Mouse (Mus musculus) heart, embryonic 10.5 days (tissue): ENCODE data around the gene Mad1l1. TPM values are rescaled to one million over a fixed set of nuclear protein-coding genes. Genes with fewer than 3 reads are reported as not detected.

Experiments
- DNase-seq: peaks from one replicate; pipeline ENCODE4 v3.0.0-alpha.2; 2017; ENCODE audit warnings: low spot score
- H3K27ac ChIP-seq: fragments of 300-500 bp; sonication (generic); 2 replicates; pipeline ENCODE4 v1.5.1; 2016; ENCODE audit warnings: mild to moderate bottlenecking
- H3K27me3 ChIP-seq: fragments of 300-500 bp; sonication (generic); 2 replicates; pipeline ENCODE4 v1.6.1; 2016; ENCODE audit warnings: mild to moderate bottlenecking; ENCODE audit not compliant: poor library complexity, insufficient read depth, severe bottlenecking
- H3K36me3 ChIP-seq: fragments of 300-500 bp; sonication (generic); 2 replicates; pipeline ENCODE4 v1.6.1; 2016; ENCODE audit warnings: mild to moderate bottlenecking, moderate library complexity
- H3K4me1 ChIP-seq: fragments of 300-500 bp; sonication (generic); 2 replicates; pipeline ENCODE4 v1.6.1; 2016; ENCODE audit warnings: mild to moderate bottlenecking
- H3K4me3 ChIP-seq: fragments of 300-500 bp; sonication (generic); 2 replicates; pipeline ENCODE4 v1.5.1; 2016; ENCODE audit warnings: mild to moderate bottlenecking, moderate library complexity
- H3K9me3 ChIP-seq: fragments of 300-500 bp; sonication (generic); 2 replicates; pipeline ENCODE4 v1.6.1; 2016; ENCODE audit warnings: mild to moderate bottlenecking, moderate library complexity
- WGBS: fragments of 180-500 bp; shearing (Covaris S2); methylation state at CpG from one replicate; pipeline ENCODE4 v1.1.7; 2016; 5-methylcytosine and 5-hydroxymethylcytosine counted together
- polyA plus RNA-seq: library from polyadenylated mRNA; unstranded; fragments of >200 nt; fragmentation: Nextera tagmentation; extraction: Ambion mirVana; gene quantifications from 2 replicates; pipeline ENCODE4 v1.2.1, GENCODE M21; 2016

Gene Mad1l1
- polyA plus RNA-seq, 1 experiment from 2014 or later = 43.5 TPM

GRCm38 (mm10) chr5:140123194-140123593 lies 198.2 kb downstream of the Mad1l1 start:
- H3K9me3 ChIP-seq = no peaks in the 10 kb centered on the region
- no peak for DNase-seq
- WGBS = 42% methylated on average over 5 of the region's 5 CpGs

GRCm38 (mm10) chr5:140121966-140122365 lies 199.4 kb downstream of the Mad1l1 start:
- DNase-seq = no peak
- 94% methylated on average over 3 of the region's 3 CpGs for WGBS
- Histone ChIP-seq H3K4me3 (no peak overlapping the region), H3K27ac (no peak overlapping the region), H3K36me3 (peaks cover 4% of the 10 kb centered on the region; the same call in 1 of the 2 replicates), H3K27me3 (0 out of 2 replicates have a peak, but pooled peaks cover 5% of the 10 kb centered on the region), H3K4me1 (peaks cover 13% of the 10 kb centered on the region), H3K9me3 (no peaks in the 10 kb centered on the region)

More at GRCm38 (mm10) chr5:140123194-140123593, 198.2 kb downstream of the Mad1l1 start:
- H3K36me3 ChIP-seq = peaks cover 9% of the 10 kb centered on the region; the same call in 1 of the 2 replicates
- H3K4me1 ChIP-seq = peaks cover 11% of the 10 kb centered on the region; the same call in 1 of the 2 replicates
- H3K4me3 ChIP-seq = no peak overlapping the region
- no peak overlapping the region for H3K27ac ChIP-seq
- H3K27me3 ChIP-seq = 0 out of 2 replicates have a peak, but pooled peaks cover 5% of the 10 kb centered on the region

GRCm38 (mm10) chr5:140118921-140119320 lies 202.4 kb downstream of the Mad1l1 start:
- Histone ChIP-seq H3K4me1 (peaks cover 38% of the 10 kb centered on the region), H3K27me3 (no peaks in the 10 kb centered on the region), H3K9me3 (no peaks in the 10 kb centered on the region), H3K4me3 (no peak overlapping the region), H3K36me3 (peaks cover 11% of the 10 kb centered on the region; the same call in 1 of the 2 replicates), H3K27ac (no peak overlapping the region)
- DNase-seq = no peak
- 93% methylated on average over 3 of the region's 3 CpGs for WGBS

DNA sequence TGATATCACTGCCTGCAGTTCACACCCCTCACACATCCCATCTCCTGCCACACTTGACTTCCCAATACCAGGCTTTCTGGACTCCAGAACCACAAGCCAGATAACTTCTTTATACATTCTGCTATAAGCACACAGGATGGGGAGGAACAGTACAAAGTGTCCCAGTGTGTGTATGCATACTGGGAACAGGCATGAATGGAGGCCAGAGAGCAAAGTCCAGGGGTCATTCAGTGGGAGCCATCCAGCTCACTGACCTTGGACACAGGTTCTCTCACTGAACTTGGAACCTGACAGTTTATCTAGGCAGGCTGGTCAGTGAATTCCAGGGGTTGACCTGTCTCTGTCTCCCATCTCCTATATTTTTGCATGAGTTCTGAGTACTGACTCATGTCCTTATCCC lies 203.4 kb downstream of the Mad1l1 start:
- no peak for DNase-seq
- Histone ChIP-seq H3K27me3 (no peaks in the 10 kb centered on the region), H3K9me3 (no peaks in the 10 kb centered on the region), H3K27ac (no peak overlapping the region), H3K4me1 (peaks cover 34% of the 10 kb centered on the region), H3K4me3 (no peak overlapping the region), H3K36me3 (peaks cover 8% of the 10 kb centered on the region; the same call in 1 of the 2 replicates)

GRCm38 (mm10) chr5:140115434-140116271 lies 205.7 kb downstream of the Mad1l1 start:
- peaks cover 28% of the 10 kb centered on the region for H3K4me1 ChIP-seq
- peak overlapping the region; percentile 36; the same call in 1 of the 2 replicates for H3K27ac ChIP-seq
- 44% methylated on average over 8 of the region's 8 CpGs for WGBS
- peaks cover 13% of the 10 kb centered on the region; the same call in 1 of the 2 replicates for H3K36me3 ChIP-seq
- peak; percentile 79 for DNase-seq
- H3K27me3 ChIP-seq = no peaks in the 10 kb centered on the region
- H3K9me3 ChIP-seq = no peaks in the 10 kb centered on the region
- no peak overlapping the region for H3K4me3 ChIP-seq

- H3K36me3 ChIP-seq = peaks cover 13% of the 10 kb centered on the region; the same call in 1 of the 2 replicates
- no peak overlapping the region for H3K4me3 ChIP-seq
- H3K9me3 ChIP-seq = no peaks in the 10 kb centered on the region
- no peak overlapping the region for H3K27ac ChIP-seq
- peaks cover 34% of the 10 kb centered on the region for H3K4me1 ChIP-seq
- WGBS = 88% methylated on average over 3 of the region's 3 CpGs
- no peak for DNase-seq
- no peaks in the 10 kb centered on the region for H3K27me3 ChIP-seq
Measured at GRCm38 (mm10) chr5:140114512-140115060, 206.8 kb downstream of the Mad1l1 start.

DNA sequence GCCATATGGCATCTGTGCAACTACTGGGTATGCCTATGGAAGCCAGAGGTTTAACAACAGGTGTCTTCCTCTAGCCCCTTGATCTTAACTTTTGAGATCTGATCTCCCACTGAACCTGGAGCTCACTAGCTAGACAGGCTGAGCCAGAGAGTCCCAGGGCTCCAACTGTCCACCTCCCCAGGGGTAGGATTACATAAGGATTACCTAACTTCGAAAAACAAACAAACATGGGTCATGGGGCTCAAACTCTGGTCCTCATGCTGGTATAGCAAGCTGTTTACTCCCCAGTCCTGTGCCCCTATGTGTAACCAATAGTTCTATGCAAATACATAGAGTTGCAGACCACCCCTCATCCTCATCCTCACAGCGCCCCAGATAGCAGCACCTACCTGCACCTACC lies 208.1 kb downstream of the Mad1l1 start:
- WGBS = 94% methylated on average over 2 of the region's 2 CpGs

DNA sequence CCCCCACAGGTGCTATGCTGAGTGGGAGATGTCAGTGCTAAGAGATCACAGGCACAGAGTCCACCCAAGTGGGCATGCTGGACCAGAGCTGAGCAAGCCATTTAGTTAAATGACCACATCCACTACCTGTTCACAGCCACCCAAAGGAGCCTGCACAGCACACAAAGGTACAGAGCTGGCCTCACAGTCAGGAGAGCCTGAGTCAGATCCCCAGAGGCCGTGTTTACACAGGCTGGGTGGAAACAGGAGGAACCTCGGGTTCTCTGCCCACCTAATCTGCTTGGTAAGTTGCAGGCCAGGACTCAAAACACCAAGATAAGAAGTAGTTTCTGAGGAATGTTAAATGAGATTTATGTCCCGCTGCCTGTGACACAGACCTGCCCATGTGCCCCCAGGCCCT lies 211.3 kb downstream of the Mad1l1 start:
- Histone ChIP-seq H3K9me3 (no peaks in the 10 kb centered on the region), H3K27ac (no peak overlapping the region), H3K4me3 (no peak overlapping the region), H3K27me3 (no peaks in the 10 kb centered on the region), H3K4me1 (peaks cover 13% of the 10 kb centered on the region), H3K36me3 (peaks cover 17% of the 10 kb centered on the region; the same call in 1 of the 2 replicates)
- DNase-seq = no peak
- WGBS = 49% methylated on average over 3 of the region's 3 CpGs

More for the DNA sequence above, 208.1 kb downstream of the Mad1l1 start:
- H3K4me3 ChIP-seq = no peak overlapping the region
- H3K4me1 ChIP-seq = peaks cover 34% of the 10 kb centered on the region
- H3K27me3 ChIP-seq = no peaks in the 10 kb centered on the region
- no peaks in the 10 kb centered on the region for H3K9me3 ChIP-seq
- peaks cover 13% of the 10 kb centered on the region; the same call in 1 of the 2 replicates for H3K36me3 ChIP-seq
- H3K27ac ChIP-seq = no peak overlapping the region
- no peak for DNase-seq

DNA sequence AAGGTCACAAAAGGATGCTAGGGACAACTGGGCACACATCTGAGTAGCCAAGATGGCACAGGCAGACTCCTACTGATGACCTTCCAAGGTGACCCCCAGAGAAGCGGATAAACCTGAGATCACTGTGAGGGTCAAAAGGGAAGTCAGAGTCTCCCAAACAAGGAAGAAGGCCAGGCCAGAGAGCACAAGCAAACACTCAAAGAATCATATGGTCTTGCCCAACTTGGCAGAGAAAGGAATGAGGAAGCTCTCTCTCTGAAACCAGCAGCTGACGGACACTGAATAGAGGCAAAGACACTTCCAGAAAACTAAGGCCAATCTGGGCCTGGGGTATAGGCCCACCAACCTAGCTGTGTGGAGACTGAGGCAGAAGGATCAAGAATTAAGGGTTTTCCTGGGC lies 213.4 kb downstream of the Mad1l1 start:
- H3K4me1 ChIP-seq = peaks cover 6% of the 10 kb centered on the region
- no peak overlapping the region for H3K27ac ChIP-seq
- H3K36me3 ChIP-seq = peaks cover 15% of the 10 kb centered on the region; the same call in 1 of the 2 replicates
- 90% methylated on average over 2 of the region's 2 CpGs for WGBS
- H3K27me3 ChIP-seq = no peaks in the 10 kb centered on the region
- no peaks in the 10 kb centered on the region for H3K9me3 ChIP-seq
- no peak for DNase-seq
- no peak overlapping the region for H3K4me3 ChIP-seq

DNA sequence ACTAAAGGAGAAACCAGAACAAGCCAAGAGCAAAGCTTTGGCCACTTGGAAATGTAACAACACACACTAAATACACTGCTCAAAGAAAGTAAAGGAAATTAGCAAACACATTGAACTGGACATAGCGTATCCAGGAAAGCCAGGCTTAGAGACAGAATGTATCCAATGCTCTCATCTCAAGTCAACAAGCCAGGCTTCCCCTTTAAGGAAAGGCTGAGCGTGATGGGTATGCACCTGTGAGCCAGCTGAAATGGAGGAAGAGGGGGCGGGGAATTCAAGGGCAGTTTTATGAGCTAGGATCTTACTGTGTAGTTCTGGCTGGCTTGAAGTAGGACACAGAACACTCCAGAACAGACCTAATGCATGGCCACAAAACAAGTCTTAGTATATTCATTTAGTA lies 215.3 kb downstream of the Mad1l1 start:
- peaks cover 6% of the 10 kb centered on the region for H3K4me1 ChIP-seq
- no peaks in the 10 kb centered on the region for H3K27me3 ChIP-seq
- H3K27ac ChIP-seq = no peak overlapping the region
- no peak for DNase-seq
- H3K4me3 ChIP-seq = no peak overlapping the region
- WGBS = 84% methylated on average over 3 of the region's 3 CpGs
- peaks cover 10% of the 10 kb centered on the region; the same call in 1 of the 2 replicates for H3K36me3 ChIP-seq
- H3K9me3 ChIP-seq = no peaks in the 10 kb centered on the region

DNA sequence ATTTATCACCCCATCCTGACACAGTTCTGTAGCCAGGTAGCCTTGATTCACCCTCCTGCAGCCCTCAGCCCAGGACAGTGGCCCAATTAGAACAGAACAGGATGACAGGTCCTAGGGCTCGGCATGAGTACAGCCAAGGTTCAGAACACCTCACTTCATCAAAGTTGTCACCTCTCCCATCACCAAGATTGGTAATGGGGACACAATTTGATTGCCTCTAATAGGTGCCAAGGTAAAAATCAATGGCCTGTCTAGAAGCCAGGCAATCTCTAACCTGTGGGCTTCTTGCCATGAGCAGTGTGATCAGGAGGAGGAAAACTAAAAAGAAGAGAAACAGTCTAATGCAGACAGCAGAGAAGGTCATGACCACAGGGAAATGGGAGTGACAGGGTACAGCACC lies 216.5 kb downstream of the Mad1l1 start:
- 97% methylated on average over 1 of the region's 1 CpGs for WGBS
- Histone ChIP-seq H3K27me3 (no peaks in the 10 kb centered on the region), H3K9me3 (no peaks in the 10 kb centered on the region), H3K4me1 (peaks cover 1% of the 10 kb centered on the region; the same call in 1 of the 2 replicates), H3K36me3 (0 out of 2 replicates have a peak, but pooled peaks cover 10% of the 10 kb centered on the region), H3K27ac (no peak overlapping the region), H3K4me3 (no peak overlapping the region)
- no peak for DNase-seq

- 87% methylated on average over 8 of the region's 8 CpGs for WGBS
Measured at GRCm38 (mm10) chr5:140102731-140103130, 218.6 kb downstream of the Mad1l1 start.

More at GRCm38 (mm10) chr5:140102731-140103130, 218.6 kb downstream of the Mad1l1 start:
- Histone ChIP-seq H3K9me3 (no peaks in the 10 kb centered on the region), H3K36me3 (0 out of 2 replicates have a peak, but pooled peaks cover 10% of the 10 kb centered on the region), H3K4me1 (no peaks in the 10 kb centered on the region), H3K27ac (no peak overlapping the region), H3K27me3 (no peaks in the 10 kb centered on the region), H3K4me3 (no peak overlapping the region)
- no peak for DNase-seq
